Mouse (Mus musculus) embryonic stem cell, embryonic (primary cell): ENCODE data around the gene Olfr606.
"Not testable (repeated sequence)": the region's sequence is repeated elsewhere in the genome, so short reads cannot be mapped to it uniquely, and the experiment has no call there.

ENCODE experiments used
- CTCF ChIA-PET, 4 experiments: fragments of 300-600 bp in 2 of 4; fragments of 350-600 bp in 2 of 4; sonication (Branson Sonifier 250); formaldehyde crosslinking; loops; one replicate each; lab custom pipeline; 2022; ENCODE audit warnings: inconsistent platforms in 2 of 4; lab: Charles Lee
- POLR2A ChIA-PET, 4 experiments: fragments of 300-600 bp in 2 of 4; fragments of 350-600 bp in 2 of 4; sonication (Branson Sonifier 250); formaldehyde crosslinking; loops; one replicate each; lab custom pipeline; 2022; ENCODE audit warnings: antibody characterized with exemption in 4 of 4, inconsistent platforms in 1 of 4; lab: Charles Lee

The Olfr606 gene

DNA sequence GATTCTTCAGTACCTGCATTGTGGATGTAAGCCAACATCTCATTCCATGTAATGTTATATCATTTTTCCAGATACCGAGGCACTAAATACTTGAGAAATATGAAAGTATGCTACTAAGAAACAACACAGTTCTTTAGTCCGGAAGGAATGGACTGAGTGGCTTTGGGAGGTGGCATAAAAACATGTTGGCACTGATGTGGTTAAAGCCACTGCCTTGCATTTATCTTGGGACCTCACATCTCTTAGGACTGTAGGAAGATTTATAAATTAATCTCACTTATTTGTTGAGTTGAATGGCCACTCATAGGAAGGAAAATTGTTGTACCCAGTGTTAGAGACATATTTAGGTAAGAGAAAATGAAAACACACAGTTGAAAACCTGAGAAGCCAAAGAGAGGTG is at the start of gene Olfr606:
Gene Olfr606 (plus strand): TSS at position 301 of the 400 bp plus-strand sequence.
- POLR2A ChIA-PET = no interaction called here
- CTCF ChIA-PET = no interaction called here

DNA sequence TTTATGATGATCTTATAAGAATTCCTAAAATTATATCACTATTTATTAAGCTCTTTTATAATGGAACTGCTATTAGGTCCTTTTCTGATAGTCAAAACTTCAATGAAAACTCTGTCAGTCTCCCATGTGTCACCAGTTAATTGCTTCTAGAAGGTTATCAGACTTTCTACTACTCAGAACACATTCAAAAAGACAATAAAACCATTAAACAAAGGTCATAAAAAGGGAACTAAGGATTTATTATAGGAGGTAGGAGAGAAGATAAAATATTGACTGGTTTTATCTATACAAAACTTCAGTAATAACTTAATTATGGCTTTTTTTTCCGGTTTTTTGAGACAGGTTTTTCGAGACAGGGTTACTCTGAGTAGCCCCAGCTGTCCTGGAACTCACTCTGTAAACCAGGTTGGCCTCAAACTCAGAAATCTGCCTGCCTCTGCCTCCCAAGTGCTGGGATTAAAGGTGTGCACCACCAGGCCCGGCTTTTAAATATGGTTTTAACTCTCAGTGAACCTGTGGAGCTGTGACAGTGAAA is 42.3 kb upstream of the Olfr606 start:
- POLR2A ChIA-PET = not testable (repeated sequence)
- CTCF ChIA-PET = interaction anchor here in 1 of 4 experiments (0.6 kb wide), 1 partner anchor 605 kb away, joined by 6 read pairs; no protein-coding TSS in a partner anchor

DNA sequence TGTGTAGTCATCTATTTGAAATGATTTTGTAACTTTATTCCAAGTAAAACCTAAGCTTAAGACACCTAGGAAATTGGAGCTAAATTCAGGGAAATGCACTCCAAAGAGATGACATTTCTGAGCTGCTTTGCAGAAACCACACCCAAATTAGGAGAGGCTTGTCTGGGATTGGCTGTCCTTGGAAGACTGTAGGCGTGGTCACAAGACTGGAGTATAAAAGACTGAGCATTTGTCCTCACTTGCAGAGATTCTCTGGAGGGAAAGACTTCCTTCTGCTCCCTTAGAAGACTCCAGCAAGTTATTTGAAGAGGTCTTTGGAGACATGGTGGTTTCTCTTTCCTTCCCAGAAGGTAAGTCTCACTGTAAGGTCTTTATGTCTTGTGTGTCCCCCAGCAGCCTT is 34.1 kb upstream of the Olfr606 start, which contains the start of gene Usp17lc:
Gene Usp17lc (plus strand): TSS at position 301 of the 400 bp plus-strand sequence.
- POLR2A ChIA-PET, CTCF ChIA-PET: not testable (repeated sequence)

DNA sequence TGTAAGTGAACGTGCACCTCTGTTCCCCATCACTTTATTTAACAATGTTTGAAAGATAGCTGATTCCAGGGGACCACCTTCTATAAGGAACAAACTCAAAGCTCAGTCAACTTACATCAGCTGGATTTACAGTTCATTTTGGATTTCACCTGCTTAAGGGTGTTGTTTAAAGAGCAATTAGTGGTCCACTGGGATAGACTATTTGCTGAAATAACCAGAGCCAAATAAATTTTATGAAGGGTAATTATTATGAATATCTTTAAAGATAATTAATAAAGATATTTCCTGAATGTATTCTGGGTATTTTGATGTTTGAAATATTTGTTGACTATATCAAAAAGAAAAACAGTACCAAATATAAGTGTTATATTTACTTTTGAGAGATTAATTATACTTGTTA is 3.5 kb upstream of the Olfr606 start, which contains the start of gene Olfr605:
Gene Olfr605 (minus strand): TSS at position 101 of the 400 bp plus-strand sequence.
- POLR2A ChIA-PET = no interaction called here
- CTCF ChIA-PET = no interaction called here

DNA sequence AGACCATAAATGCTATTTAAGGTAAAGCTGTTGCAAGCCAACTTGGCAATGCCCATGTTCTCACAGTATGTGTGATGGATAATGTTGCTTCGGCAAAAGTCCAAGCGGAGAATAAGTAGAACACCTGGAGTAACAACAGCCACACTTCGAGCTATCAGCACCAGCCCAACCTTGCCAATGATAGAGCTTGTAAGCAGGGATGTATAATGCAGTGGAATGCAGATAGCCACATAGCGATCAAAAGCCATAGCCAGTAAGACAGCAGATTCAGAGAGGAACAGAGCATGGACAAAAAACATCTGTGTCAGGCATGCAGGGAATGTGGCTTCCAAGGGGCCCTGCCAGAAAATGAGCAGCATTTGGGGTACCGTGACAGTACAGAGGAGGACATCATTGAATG is 11.7 kb downstream of the Olfr606 start:
- CTCF ChIA-PET = no interaction called here
- POLR2A ChIA-PET = no interaction called here

DNA sequence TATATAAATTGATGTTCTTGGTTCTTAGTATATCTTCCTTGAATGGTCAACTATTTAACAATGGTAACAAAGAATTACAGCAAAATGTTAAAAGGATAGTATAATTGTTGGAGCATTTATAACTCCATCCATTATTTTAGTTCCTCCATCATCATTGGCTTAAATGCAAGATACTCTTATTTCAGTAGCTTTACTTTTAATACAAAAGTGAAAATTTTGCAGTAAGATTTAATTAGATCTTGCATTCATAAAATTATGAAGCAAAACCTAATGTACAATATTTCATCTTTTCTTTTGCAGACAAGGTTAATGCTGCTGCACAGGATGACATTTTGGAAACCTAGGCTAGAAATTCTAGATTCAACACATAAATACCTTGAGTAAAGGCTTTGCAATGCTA is 20.7 kb downstream of the Olfr606 start, which contains the start of gene Olfr608:
Gene Olfr608 (plus strand): TSS at position 301 of the 400 bp plus-strand sequence.
- CTCF ChIA-PET = no interaction called here
- POLR2A ChIA-PET = interaction anchor here in 1 of 4 experiments (0.5 kb wide), 1 partner anchor 750 kb away, joined by 3 read pairs; no protein-coding TSS in a partner anchor

DNA sequence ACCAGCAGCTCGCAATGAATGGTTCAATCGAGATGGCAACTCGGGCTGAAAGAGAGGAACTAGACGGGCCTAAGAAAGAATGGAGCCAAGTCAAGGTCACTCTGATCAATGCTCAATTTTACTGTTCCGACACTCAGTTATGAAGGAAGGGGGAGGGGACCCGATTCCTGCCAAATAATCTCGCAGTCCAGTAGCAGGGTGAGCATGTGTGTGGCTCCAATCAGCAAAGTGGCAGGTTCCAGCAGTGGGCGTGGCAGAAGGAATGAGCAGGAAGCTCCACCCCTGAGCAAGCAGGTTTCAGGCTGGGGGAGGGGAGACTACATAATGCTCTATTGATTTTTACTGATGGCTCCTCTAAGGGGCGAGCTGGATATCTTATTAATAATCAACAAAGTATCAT is 28.3 kb downstream of the Olfr606 start:
- CTCF ChIA-PET, POLR2A ChIA-PET: not testable (repeated sequence)

DNA sequence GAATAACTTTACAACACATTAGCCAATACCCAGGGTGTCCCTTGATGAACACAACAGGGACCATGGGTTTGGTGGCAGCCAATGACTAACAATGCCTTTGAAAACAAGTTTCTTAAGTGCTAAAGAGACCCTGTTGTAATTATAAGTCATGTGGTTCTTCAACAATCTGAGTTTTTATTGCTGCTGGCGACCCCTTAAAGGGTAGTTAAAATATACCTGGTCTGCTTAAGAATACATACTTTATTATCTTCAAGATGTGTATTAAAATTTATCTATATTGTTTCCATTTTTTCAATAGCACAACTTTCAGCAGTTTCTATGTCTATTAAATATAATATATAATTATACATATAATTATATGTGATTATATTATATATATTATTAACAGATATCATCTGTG is 49.1 kb downstream of the Olfr606 start, which contains the start of gene Olfr609:
Gene Olfr609 (minus strand): TSS at position 101 of the 400 bp plus-strand sequence.
- ChIA-PET POLR2A (no interaction called here), CTCF (no interaction called here)
